Mouse (Mus musculus): Measurements from ENCODE around the gene Arhgap24.

DNA sequence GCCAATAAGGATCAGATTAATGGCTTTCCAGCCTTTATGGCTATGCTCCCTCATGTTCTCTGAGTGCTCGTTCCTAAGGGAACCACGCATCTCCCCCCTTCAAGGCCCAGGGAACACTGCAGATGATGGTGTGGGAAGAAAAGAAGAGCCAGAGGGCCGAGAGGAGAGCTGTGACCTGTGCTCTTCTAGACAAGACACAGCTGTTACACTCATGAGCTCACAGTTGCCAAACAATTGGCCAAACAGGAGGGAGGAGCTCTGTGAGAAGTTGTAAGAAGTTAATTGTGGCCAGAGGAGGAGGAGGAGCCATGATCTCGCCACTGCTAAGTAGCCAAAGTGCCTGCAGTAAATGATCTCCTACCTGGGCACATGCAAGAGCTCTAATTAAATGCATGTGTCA is 322.5 kb downstream of the Arhgap24 start:
- TF ChIP-seq EP300 (IDR thresholded peaks at IDR 0.05; ENCODE audit: low read depth) (no peak), CTCF (IDR thresholded peaks at IDR 0.05; ENCODE audit: low read depth) (no peak)

Data from liver, postnatal 0 days (tissue).